In the genomic region with DNA sequence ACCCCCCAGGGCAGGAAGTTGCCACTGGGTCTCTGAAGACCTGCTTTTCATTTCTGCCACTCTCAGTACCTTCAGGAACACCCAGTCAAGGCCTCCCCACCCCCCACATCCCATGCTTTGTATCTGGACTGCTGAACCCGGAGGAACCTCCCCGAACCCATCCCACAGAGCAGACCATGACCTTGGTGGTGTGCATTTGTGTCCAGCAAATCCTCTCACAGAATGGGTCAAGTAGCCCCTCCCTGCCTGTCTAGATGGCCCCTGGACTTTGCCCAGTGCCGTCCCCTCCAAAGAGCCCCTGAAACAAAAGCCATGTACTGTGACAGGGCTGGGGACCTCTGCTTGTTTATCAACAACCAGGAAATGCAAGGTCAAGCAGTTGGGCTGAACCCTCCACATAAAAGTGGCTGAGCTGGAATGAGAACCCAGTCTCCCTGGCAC, we compare ENCODE assay signal across 9 mouse cellular contexts. TPM values are rescaled to one million over a fixed set of nuclear protein-coding genes. Genes with fewer than 3 reads are reported as not detected.
DNase-seq lines count a peak whose midpoint lies in the region; ATAC-seq lines count a peak whose summit lies in the region.
"Had no signal": no experiment of that assay in that cellular context is flagged by ENCODE, and none has a peak within 500 bp of the region (broad histone marks: within the 10 kb centered on the region; RNA-seq: fewer than 3 reads in every experiment).

No protein-coding gene starts in this region.

- H3K9me3 ChIP-seq in heart, embryonic 12.5 days (replicated peaks) = no peaks in the 10 kb centered on the region
- H3K9me3 ChIP-seq in hindbrain, embryonic 16.5 days (ENCODE audit: control insufficient read depth, low read length) = no peaks in the 10 kb centered on the region
- no peaks in the 10 kb centered on the region for H3K9me3 ChIP-seq in liver, embryonic 15.5 days (replicated peaks)
- H3K9me3 ChIP-seq: G1E had no signal

- peak overlapping the region; percentile 11; the same call in 1 of the 2 replicates for H3K27ac ChIP-seq in heart, embryonic 12.5 days (ENCODE audit: poor library complexity, severe bottlenecking)
- H3K27ac ChIP-seq in hindbrain, embryonic 16.5 days (ENCODE audit: low read depth, low read length) = peak overlapping the region; percentile 71
- H3K27ac ChIP-seq in liver, embryonic 15.5 days (replicated peaks) = peak overlapping the region; percentile 99

- intact Hi-C loops in heart, postnatal 10 days (cut with DNase I) = no loop called here

- peaks cover 53% of the 10 kb centered on the region for H3K4me1 ChIP-seq in heart, embryonic 12.5 days (replicated peaks)
- peaks cover 28% of the 10 kb centered on the region for H3K4me1 ChIP-seq in hindbrain, embryonic 16.5 days (ENCODE audit: control insufficient read depth, insufficient read depth, low read depth, low read length)
- H3K4me1 ChIP-seq in liver, embryonic 15.5 days (replicated peaks) = peaks cover 67% of the 10 kb centered on the region

- 35% methylated on average over 3 of the region's 3 CpGs for WGBS in heart, embryonic 12.5 days
- WGBS in hindbrain, embryonic 16.5 days = 30% methylated on average over 3 of the region's 3 CpGs
- 54% methylated on average over 3 of the region's 3 CpGs for WGBS in liver, embryonic 15.5 days (ENCODE audit: insufficient replicate concordance)

- DNase-seq in heart, postnatal 10 days = no peak
- peak; percentile 80 for DNase-seq in ZHBTc4 (ENCODE audit: low read depth, low spot score)
- no peak for DNase-seq in urinary bladder, postnatal 25 days (ENCODE audit: low spot score)
- DNase-seq in left cerebral cortex, adult 9 months (ENCODE audit: low spot score in 2 of 2) = no peak
- DNase-seq in MN1 (ENCODE audit: low spot score) = no peak

- no peaks in the 10 kb centered on the region for H3K36me3 ChIP-seq in heart, embryonic 12.5 days
- no peaks in the 10 kb centered on the region for H3K36me3 ChIP-seq in hindbrain, embryonic 16.5 days (ENCODE audit: control insufficient read depth, insufficient read depth, low read length)
- H3K36me3 ChIP-seq in liver, embryonic 15.5 days (replicated peaks) = peaks cover 17% of the 10 kb centered on the region; the same call in 1 of the 2 replicates

- peaks cover 11% of the 10 kb centered on the region for H3K27me3 ChIP-seq in heart, embryonic 12.5 days (replicated peaks)
- H3K27me3 ChIP-seq in hindbrain, embryonic 16.5 days (replicated peaks; ENCODE audit: control insufficient read depth, insufficient read depth, low read length) = peaks cover 2% of the 10 kb centered on the region
- H3K27me3 ChIP-seq in liver, embryonic 15.5 days = no peaks in the 10 kb centered on the region

- peak overlapping the region; percentile 17; the same call in 1 of the 2 replicates for H3K4me2 ChIP-seq in heart, embryonic 12.5 days
- peak overlapping the region; percentile 34; the same call in 1 of the 2 replicates for H3K4me2 ChIP-seq in hindbrain, embryonic 16.5 days (ENCODE audit: low read length)
- H3K4me2 ChIP-seq in liver, embryonic 15.5 days = peak overlapping the region; percentile 96

- no peak for ATAC-seq in heart, embryonic 12.5 days (ENCODE audit: insufficient number of reproducible peaks, low FRiP score)
- no peak for ATAC-seq in hindbrain, embryonic 16.5 days
- peak; percentile 2; the same call in 1 of the 2 replicates for ATAC-seq in liver, embryonic 15.5 days (ENCODE audit: insufficient read depth)

- H3K9ac ChIP-seq in heart, embryonic 12.5 days = peak overlapping the region; percentile 4; the same call in 1 of the 2 replicates
- peak overlapping the region; percentile 19; the same call in 1 of the 2 replicates for H3K9ac ChIP-seq in hindbrain, embryonic 16.5 days (ENCODE audit: low read depth, low read length)
- H3K9ac ChIP-seq in liver, embryonic 15.5 days = peak overlapping the region; percentile 93

- H3K4me3 ChIP-seq in heart, embryonic 12.5 days = no peak overlapping the region
- H3K4me3 ChIP-seq in hindbrain, embryonic 16.5 days (ENCODE audit: low read length) = no peak overlapping the region
- peak overlapping the region; percentile 78 for H3K4me3 ChIP-seq in liver, embryonic 15.5 days (replicated peaks)

RNA-seq across cellular contexts. Expression of a gene that starts 2.4 kb away (rescaled TPM):
- polyA plus RNA-seq in heart, embryonic 12.5 days (2016; fragmentation: Nextera tagmentation; extraction: Ambion mirVana) = 7.6 and 9.0 TPM in 2 replicates
- 10 to 100 TPM; 14.4 to 16.4 TPM for total RNA-seq in heart, postnatal 10 days (2021)
- 30.3 and 43.5 TPM in 2 replicates for polyA plus RNA-seq in hindbrain, embryonic 16.5 days (2015; fragmentation: Nextera tagmentation; extraction: Ambion mirVana)
- 200 and 245 TPM in 2 replicates for polyA plus RNA-seq in liver, embryonic 15.5 days (2015; fragmentation: Nextera tagmentation; extraction: Ambion mirVana)

RNA-seq across cellular contexts. Expression of a gene that starts 2.9 kb away (rescaled TPM):
- 0.32 and 1.1 TPM in 2 replicates for polyA plus RNA-seq in heart, embryonic 12.5 days (2016; fragmentation: Nextera tagmentation; extraction: Ambion mirVana)
- 10 to 100 TPM; 26.0 to 26.3 TPM for total RNA-seq in heart, postnatal 10 days (2021)
- polyA plus RNA-seq in hindbrain, embryonic 16.5 days (2015; fragmentation: Nextera tagmentation; extraction: Ambion mirVana) = 5.1 and 5.2 TPM in 2 replicates
- polyA plus RNA-seq in liver, embryonic 15.5 days (2015; fragmentation: Nextera tagmentation; extraction: Ambion mirVana) = 5.6 and 5.8 TPM in 2 replicates

RNA-seq across cellular contexts. Expression of a gene that starts 7.6 kb away (rescaled TPM):
- not detected in 2 replicates for polyA plus RNA-seq in heart, embryonic 12.5 days (2016; fragmentation: Nextera tagmentation; extraction: Ambion mirVana)
- total RNA-seq in heart, postnatal 10 days (2021) = not detected
- polyA plus RNA-seq in hindbrain, embryonic 16.5 days (2015; fragmentation: Nextera tagmentation; extraction: Ambion mirVana) = 0.17 TPM in 1 of 2 replicates, not detected in the other
- polyA plus RNA-seq in liver, embryonic 15.5 days (2015; fragmentation: Nextera tagmentation; extraction: Ambion mirVana) = not detected in 2 replicates
- polyA plus RNA-seq: G1E had no signal

RNA-seq across cellular contexts. Expression of a gene that starts 25.0 kb away (rescaled TPM):
- 19.9 and 21.6 TPM in 2 replicates for polyA plus RNA-seq in heart, embryonic 12.5 days (2016; fragmentation: Nextera tagmentation; extraction: Ambion mirVana)
- 10 to 100 TPM; 80.7 TPM for total RNA-seq in heart, postnatal 10 days (2021)
- polyA plus RNA-seq in hindbrain, embryonic 16.5 days (2015; fragmentation: Nextera tagmentation; extraction: Ambion mirVana) = 161 and 172 TPM in 2 replicates
- 4.5 and 4.6 TPM in 2 replicates for polyA plus RNA-seq in liver, embryonic 15.5 days (2015; fragmentation: Nextera tagmentation; extraction: Ambion mirVana)

Comparison
In these comparisons a context has a peak if more than half of its experiments do, and no peak if none do; other contexts are left out.
1. H3K27ac ChIP-seq: peak in every context shown above with its lines; median percentile 99 in liver, embryonic 15.5 days; 71 in hindbrain, embryonic 16.5 days; 11 in heart, embryonic 12.5 days.
2. H3K4me2 ChIP-seq: peak in every context shown above with its lines; median percentile 96 in liver, embryonic 15.5 days; 34 in hindbrain, embryonic 16.5 days; 17 in heart, embryonic 12.5 days.
3. H3K9ac ChIP-seq: peak in every context shown above with its lines; median percentile 93 in liver, embryonic 15.5 days; 19 in hindbrain, embryonic 16.5 days; 4 in heart, embryonic 12.5 days.